Mouse (Mus musculus): ENCODE measurements around the gene Mlx.

- TF ChIP-seq CTCF (IDR thresholded peaks at IDR 0.05; ENCODE audit: extremely low read depth, insufficient read depth, insufficient read length, insufficient replicate concordance): peak; percentile 83; the same call in 1 of the 2 replicates
- TF ChIP-seq POLR2A (IDR thresholded peaks at IDR 0.05; ENCODE audit: low read depth, low read length): no peak
Measured at GRCm38 (mm10) chr11:101066549-101067412, 20.3 kb upstream of the Mlx start.

All from spleen, adult 2 months (tissue).